Mouse (Mus musculus) adrenal gland, adult 2 months (tissue): ENCODE results near the gene Inf2. TPM values are rescaled to one million over a fixed set of nuclear protein-coding genes. Genes with fewer than 3 reads are reported as not detected.

Source experiments
- DNase-seq: peaks from one replicate; pipeline ENCODE4 v3.0.0; 2021
- polyA plus RNA-seq: library from polyadenylated mRNA; depleted of rRNA; stranded (reverse); fragments of >200 nt; gene quantifications from 2 replicates; pipeline ENCODE4 v1.2.3, GENCODE M21; 2012
- total RNA-seq, 2 experiments: library from RNA; stranded (reverse); gene quantifications; 2 replicates each; pipeline ENCODE4 v1.2.3; 2021

Gene Inf2
- total and polyA plus RNA-seq, 3 experiments = 20.7 to 47.9 (median 40.6) TPM

DNA sequence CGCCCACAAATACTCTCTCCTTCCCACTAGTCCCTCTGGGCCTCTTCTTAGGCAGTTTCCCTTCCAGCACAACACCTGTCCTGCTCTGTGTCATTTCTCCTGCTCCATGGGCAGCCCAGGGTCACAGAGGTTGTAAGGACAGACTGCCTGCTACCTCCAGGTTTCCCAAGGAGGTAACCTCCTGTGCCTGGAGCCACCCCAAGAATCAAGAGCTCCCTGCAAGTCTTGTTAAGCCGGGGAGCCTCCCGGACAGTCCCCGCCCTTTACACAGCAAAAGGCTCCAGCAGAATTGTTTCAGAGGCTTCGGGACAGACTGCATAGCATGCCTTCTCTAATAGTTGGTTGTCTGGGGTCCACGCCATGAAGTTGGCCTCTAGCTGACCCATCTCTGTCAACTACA lies 37.9 kb downstream of the Inf2 start:
- DNase-seq = no peak

DNA sequence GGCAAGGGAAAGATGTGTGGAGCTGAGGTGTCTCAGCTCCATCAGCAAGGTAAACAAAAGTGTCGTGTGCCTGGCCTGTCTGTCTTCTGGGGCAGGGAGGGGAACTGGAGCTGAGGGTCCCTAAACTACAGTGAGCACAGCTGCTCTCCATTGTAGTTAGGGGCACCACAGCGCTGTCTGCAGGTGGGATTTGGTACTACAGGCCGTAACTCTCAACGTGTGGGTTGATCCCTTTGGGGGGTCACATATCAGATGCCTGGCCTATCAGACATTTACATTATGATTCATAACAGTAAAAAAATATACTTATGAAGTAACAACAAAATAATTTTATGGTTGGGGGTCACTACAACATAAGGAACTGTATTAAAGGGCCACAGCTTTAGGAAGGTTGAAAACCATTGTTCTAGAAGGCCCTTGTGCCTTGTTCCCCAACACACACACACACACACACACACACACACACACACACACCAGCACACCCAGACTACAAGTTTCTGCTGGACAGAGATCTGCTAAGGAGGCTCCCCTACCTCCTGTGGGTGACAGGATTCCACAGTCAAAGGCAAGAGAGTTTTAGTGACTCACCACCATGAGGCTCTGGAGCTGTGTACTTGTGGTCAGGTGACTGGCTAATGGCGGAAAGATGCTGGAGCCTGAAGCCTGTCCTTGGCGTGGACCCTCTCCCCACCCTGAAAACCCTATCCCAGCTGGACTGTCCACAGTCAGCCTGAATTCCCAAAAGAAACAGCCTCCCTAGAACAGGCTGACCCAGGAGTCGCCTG lies 38.7 kb downstream of the Inf2 start:
- no peak for DNase-seq

DNA sequence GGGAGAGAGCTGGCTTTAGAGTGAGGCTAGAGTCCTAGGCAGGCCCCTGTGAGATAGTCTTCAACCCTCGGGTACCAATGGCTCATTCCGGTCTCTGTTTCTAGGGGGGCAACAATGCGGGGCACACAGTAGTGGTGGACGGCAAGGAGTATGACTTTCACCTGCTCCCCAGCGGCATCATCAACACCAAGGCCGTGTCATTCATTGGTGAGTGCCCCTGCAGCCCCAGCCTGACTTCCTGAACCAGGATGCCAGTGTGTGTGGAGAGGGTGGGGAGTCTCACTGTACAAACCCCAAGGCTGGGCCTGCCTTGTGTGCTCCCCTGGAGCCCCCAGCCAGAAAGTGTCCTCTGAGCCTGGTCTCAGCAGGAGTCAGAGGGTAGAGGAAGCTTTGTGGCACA lies 39.6 kb downstream of the Inf2 start:
- DNase-seq = peak; percentile 30

DNA sequence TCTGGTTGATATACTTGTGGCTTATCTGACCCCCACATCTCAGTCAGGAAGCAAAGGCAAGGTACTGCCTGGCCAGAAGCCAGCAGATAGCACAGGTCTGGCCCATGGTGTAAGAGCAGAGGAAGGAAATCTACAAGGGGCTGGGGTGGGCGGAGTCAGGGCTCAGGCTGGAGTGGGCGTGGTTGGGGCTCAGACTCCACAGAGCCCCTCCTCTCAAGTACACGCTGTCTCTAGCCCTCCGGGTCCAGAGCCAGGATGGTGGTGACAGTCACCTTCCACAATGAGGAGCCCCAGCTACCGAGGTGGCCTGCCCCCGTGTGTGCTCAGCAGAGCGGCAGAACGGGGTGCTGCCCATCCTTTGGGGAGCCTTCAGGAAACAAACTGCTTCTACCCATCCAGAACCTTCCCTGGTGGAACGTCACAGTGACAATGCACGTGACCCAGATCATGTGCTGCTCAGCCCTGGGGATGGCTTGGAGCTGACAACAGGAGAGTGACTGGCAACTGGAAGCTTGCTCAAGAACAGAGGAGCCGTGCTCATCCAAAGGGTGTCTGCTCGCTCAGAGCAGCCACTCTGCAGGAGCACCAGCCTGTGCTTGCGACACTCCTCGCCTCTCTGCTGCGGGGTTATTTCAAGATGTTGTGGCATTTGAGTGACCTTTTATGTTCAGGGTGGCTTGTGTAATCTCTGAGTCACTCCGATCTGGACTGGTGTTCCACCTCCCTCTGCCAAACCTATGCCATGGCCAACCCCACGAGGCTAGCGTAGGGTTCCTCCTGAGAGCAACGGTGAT lies 40.5 kb downstream of the Inf2 start:
- DNase-seq = peak; percentile 90

DNA sequence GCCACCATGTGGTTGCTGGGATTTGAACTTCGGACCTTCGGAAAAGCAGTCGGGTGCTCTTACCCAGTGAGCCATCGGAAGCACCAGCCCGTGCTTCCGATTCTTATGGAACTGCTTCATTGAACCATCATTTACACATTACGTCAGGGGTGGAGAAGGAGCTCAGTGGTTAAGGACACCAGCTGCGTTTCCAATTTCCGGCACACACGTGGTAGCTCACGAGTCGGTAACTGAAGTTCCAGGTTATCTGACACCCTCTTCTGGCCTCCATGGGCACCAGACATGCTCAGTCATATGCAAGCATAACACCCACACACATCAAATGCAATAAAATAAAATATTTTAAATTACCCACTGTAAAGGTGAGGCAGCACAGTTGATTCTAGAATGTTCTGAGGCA lies 41.4 kb downstream of the Inf2 start:
- no peak for DNase-seq

DNA sequence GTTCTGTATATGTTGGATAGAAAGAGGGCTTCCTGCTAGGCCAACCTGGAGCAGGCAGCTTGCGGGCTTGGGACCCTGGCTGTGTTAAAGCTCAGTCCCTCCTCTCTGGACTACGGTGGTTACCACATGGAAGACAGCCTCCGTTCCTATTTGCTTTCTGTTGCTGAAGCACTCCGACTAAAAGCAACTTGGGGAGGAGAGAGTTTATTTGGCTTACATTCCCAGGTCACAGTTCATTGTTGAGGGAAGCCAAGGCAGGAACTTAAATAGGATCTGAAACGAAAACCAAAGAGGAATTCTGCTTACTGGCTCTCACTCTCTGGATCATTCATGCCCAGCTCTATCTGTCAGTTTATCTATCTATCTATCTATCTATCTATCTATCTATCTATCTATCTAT lies 42.2 kb downstream of the Inf2 start:
- no peak for DNase-seq

DNA sequence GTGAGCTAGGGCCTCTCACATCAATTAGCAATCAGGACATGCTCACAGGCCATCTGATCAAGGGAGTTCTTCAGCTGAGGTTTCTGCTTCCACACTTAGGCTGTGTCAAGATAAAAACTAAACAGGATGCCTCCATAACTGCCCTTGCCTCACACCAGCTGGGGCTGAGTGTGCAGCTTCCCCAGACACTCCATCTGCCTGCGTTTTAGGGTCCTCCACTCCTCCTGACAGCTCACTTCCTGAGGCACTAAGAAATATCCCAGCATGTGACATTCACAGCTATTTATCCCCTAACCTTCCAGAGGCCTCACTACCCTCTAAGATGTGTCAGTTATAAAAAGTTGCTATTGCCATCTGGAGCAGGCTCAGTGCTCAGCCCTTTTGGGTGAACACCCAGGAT lies 42.9 kb downstream of the Inf2 start:
- DNase-seq = no peak

DNA sequence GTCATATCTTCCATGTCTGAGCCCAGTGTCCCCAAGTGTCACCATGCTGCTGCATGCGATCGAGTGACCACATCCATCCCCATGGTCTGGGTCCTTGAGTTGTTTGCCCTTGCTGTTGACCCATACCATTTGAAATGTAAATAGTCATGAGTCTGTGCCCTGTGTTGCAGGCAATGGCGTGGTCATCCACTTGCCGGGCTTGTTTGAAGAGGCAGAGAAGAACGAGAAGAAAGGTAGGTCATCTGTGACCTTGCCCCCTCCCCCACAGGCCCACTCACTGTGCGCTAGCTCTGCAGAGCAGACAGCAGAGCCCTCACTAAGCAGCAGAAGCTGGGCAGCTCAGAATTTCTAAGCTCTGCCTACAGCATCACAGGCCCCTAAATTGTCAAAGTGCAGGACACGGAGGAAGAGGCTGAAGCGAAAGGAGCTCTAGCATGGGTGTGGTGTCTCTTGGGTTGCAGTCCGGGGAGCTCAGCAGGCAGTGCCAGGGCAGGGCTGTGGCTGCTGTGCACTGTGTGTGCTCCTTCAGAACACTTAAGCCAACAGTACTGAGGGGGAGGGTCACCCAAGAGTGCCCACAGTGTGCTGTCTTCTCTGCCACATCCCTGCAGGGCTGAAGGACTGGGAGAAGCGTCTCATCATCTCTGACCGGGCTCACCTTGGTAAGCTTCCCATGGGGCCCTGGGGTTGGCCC lies 43.6 kb downstream of the Inf2 start:
- no peak for DNase-seq

DNA sequence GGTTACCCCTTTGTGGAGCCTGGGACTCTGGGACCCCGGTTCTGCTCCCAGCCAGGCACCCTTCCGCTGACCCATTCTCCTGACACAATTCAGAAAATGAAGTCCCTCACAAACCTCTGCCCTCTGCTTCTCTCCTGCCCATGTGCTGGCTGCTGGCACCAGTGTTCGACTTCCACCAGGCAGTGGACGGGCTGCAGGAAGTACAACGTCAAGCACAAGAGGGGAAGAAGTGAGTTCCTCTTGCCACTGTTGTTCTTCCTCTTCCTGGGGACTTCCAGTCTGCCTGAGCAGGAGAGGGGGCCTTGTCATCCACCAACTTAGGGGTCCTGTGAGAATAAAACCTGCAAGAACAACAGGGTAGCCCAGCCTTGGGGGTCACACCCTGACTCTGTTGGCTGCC lies 44.3 kb downstream of the Inf2 start:
- DNase-seq = no peak

DNA sequence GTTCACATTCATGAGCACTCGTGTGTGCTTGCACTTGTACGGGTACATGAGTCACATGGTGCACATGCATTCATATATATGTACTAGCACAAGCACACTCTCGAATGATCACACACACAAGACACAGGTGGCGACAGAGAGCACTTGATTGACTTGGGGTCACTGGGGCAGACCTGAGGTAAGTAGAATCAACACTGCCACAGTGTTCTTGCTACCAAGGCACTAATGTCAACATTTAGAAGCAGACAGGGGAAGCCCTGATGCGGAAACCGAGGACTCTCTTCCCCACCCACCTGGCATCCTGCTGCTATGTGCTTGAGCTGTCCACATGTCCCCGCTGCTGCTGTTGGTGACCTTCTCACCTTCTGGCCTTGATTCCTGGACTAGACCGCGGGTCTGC lies 45.1 kb downstream of the Inf2 start:
- no peak for DNase-seq

DNA sequence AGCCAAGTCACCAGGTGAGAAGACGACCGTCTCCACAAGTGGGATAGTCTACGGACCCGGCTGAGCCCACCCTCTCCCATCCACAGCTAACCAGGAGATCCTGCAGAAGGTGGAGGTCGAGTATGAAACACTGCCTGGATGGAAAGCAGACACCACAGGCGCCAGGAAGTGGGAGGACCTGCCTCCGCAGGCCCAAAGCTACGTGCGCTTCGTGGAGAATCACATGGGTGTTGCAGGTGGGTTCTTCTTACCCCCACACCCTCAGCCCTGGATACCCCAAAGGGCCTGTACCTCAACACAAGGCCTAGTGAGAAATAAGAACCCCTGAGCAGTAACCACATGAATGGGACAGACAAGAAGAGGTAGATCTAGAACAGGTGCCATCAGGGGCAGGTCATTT lies 50.9 kb downstream of the Inf2 start:
- no peak for DNase-seq

DNA sequence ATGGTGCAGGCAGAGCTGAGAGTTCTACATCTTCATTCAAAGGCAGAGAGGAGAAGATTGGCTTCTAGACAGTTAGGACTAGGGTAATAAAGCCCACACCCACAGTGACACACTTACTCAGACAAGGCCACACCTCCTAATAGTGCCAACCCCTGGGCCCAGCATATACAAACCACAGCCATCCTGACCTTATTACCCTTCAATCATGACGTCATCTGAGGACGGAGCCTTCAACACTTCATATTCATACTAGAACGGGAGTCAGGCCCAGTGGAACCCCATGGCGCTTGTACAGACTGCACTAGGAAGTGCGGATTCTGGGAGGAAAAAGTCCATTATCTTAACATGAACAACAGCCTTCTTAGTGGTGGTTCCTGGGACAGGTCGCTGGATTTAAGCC lies 54.5 kb downstream of the Inf2 start:
- no peak for DNase-seq

DNA sequence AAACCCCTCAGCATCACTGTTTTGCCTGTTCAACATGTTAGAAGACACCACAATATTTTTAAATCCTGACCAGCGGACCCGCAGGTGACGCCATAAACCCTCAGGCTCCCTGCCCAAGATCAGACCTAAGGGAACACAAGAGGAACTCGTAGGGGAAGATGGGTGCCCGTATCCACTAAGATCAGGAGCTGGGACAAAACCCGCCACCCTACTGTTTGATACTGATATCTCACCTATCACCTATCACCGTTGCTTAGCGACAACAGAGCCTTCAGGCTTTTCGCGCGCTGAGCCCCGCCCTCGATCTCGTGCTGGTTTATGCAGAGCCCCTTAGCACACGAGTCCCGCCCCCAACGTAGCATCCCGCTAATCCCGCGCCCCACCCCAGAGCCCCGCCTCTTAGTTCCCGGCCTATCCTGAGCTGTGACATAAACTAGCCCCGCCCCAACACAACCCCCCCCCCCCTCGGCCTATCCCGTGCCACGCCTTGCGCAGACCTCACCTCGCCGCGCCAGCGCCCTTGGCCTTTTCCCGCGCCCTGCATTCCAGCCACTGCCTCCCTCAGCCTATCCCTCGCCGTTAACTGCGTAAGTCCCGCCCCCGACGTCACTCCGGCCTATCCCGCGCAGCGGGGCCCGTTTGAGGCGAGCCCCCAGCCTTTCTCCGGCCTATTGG lies 55.7 kb downstream of the Inf2 start, which contains the start of gene Siva1:
Gene Siva1, plus strand, starts transcription at position 500 of the 675 bp plus-strand sequence.
- DNase-seq = peak; percentile 100

DNA sequence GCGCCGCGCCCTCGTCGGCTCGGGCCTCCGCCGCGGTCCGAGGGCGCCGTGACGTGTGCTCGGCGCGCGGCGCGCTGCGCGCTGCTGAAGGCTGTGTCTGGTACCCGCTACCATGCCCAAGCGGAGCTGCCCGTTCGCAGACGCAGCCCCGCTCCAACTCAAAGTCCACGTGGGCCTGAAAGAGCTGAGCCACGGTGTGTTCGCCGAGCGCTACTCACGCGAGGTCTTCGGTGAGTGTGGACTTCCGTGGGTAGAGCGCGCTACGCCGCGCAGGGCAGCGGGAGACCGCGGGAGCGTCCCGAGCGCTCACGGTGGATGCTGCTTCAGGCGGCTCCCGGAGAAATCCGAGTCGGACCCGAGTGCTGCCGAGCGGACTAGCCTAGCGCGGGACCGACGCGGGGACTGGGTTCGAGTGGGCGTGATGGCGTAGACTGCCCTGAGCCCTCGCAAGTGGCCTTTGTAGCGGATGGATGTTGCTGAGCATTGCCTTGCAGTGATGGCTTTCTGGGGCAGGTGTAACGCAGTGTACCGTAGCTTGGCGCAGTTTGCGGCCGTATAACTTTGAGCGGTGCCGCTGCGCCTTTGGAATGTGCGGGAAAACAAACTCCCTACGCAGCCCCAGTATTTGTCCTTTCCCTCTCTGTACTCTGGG lies 56.4 kb downstream of the Inf2 start:
- DNase-seq = no peak

DNA sequence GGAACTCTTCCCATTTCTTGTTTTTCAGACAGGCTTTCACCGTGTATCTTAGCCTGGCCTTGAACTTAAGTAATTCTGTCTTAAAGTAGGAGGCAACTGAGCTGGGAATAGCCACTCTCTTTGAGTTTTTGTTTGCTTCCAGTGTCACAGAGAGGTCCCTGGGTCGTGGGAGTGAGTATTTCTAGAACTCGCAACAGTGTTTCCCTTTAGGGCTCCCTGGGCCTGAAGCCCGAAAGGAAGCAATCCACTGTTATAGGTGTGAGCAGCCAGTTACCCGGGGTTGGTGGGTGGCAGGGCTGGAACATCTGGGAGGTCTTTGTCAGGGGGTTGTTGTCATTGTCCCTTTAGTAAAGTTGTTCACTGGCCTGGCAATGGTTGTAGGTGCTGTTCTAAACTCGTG lies 57.6 kb downstream of the Inf2 start:
- no peak for DNase-seq

DNA sequence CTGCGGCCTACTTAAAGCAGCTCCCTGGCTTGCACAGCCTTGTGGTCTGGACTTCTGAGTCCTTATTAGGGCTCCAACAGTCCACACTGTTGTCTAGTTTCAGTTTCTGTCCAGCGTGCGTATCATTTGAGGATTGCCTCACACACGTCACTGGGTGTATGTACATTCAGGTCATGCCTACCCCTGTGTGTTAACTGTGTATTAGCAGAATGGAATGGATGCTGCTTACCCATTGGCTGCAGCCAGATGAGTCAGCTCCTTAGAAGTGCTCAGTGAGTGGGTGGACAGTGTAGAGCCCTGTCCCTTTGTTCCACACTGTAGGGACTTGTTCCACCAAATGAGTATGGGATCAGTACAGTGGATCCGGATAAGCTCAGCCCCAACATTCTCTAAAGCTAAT lies 59.5 kb downstream of the Inf2 start:
- no peak for DNase-seq

DNA sequence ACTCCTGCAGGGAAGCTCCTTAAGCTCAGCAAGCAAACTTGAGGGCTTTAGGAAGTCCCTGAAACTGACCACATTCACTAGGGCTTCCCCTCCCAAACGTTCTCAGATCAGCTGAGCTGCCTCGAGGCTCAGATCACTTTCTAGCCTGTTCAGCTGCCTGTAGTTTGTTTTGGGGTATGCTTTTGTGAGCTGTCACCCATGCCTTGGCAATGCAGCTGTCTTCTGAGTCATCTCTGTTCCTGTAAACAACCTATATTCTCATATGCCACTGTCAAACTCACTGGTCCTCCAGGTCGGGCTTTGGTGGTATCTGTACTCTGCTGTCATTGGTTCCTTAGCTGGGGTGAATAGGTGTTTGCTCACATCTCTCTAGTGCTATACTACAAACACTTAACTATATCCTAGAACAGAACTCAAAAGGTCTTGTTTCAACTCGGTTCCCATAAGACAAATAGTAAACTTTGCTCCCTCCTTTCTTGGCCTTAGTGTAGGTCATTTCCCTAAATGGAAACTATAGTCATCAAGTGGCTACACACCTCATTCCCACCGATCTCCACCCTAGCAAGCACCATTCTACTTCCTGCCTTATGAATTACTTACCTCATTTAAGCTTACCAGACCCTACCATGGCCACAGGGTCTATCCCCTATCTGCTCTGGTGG lies 63.3 kb downstream of the Inf2 start:
- DNase-seq = no peak

DNA sequence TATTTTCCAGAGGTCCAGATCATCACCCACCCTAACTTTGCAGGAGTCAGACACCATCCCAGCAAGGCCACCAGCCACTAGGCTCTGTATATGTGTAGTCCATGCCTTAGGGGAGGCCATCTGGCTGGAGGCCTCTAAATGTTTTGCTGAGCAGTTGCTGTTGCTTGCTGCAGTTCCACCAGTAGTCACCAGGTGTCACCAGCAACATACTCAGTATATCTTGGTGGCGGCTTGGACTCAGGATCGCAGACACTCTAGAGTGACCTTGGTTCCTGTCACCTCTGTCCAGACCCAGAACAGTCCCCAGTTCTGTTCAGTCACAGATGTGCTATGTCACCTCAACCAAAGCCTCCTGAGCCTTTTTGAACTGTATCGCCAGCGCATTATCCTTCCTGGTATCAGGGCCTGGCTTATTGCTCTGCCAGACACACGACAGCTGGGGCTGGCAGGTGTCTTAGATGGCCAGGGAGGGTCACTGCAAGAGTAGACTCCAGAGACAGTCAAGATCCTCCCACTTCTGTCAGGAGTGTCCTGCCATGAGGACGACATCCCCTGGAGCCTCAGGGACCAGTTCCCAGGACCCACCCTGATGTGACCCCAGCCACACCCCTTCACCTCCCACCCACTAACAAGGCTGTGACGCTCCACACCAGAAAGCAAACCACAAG lies 64.7 kb downstream of the Inf2 start:
- DNase-seq = peak; percentile 85

DNA sequence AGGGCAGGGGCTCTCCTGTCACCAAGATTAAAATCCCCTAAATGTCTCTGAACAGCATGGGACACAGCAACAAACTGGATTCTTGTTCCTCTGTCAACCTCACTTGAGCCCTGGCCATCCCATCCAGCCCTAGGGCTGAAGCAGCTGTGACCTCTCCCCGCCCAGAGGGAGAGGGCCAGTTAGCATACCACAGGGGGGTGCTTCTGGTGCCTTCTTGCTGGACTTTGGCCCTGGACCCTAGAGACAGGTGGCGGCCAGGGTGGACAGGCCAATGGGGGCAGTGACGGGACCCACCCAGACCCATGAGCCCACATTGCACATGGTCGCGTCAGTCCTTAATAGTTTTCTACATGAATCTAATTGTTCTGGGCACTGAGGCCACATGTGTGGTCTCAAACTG lies 65.5 kb downstream of the Inf2 start:
- DNase-seq = no peak

DNA sequence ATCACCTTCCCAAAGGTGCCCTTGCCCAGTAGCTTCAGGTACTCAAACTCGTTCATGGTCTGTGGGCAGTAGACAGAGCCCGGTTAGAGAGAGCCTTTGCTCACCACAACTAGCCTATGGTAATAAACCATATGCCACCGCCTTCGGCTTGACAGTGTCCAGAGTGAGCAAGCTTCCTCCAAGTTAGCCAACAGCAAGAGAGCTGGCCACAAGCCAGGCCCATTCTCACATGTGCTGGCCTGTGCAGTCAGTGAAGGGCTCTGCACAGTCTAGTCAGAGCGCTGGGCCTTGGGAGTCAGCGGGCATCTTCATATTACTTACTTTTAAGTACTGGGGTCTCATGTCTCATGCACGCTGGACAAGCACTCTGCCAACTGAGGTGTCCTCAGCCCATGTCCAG lies 70.0 kb downstream of the Inf2 start:
- peak; percentile 82 for DNase-seq

DNA sequence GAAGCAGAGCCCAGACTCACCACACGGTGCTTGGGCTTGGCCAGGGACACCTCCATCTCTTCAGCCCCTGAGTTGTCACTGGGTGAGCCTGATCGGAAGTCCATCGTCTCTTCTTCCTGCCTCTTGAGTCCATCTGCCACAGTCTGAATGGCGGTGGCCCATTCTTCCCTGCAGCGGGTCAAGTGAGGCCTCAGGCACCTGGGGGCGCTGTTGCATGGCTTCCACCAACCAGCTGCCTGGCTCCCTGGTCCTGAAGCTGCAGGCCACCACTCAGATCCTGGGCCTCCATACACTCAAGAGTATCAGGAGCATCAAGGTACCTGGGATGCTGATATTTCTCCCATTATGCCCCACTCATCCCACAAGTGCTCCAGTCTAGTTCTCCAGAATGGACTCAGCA lies 70.5 kb downstream of the Inf2 start:
- peak; percentile 78 for DNase-seq
